Mouse (Mus musculus) spleen, adult 2 months (tissue): ENCODE results near the gene B230104I21Rik. TPM values are rescaled to one million over a fixed set of nuclear protein-coding genes. Genes with fewer than 3 reads are reported as not detected.

Experiments
- DNase-seq, 2 experiments: peaks; one replicate each; pipeline versions ENCODE4 v3.0.0 to v3.0.0-alpha.2; 2012 to 2021; ENCODE audit warnings: low spot score in 2 of 2, low read depth in 1 of 2
- H3K27ac ChIP-seq: fragments of 200-500 bp; 2 replicates; pipeline ENCODE4 v1.5.1; 2012; ENCODE audit warnings: low read length, inconsistent platforms; ENCODE audit not compliant: insufficient read depth
- H3K27me3 ChIP-seq: fragments of 200-500 bp; 2 replicates; pipeline ENCODE4 v1.6.1; 2012; ENCODE audit warnings: mild to moderate bottlenecking, moderate library complexity, low read length, inconsistent platforms; ENCODE audit not compliant: control insufficient read depth, insufficient read depth
- H3K36me3 ChIP-seq: fragments of 200-500 bp; 2 replicates; pipeline ENCODE4 v1.6.1; 2012; ENCODE audit warnings: mild to moderate bottlenecking, low read length, inconsistent platforms; ENCODE audit not compliant: control insufficient read depth, insufficient read depth
- H3K4me1 ChIP-seq: fragments of 200-500 bp; 2 replicates; pipeline ENCODE4 v1.6.1; 2011; ENCODE audit warnings: inconsistent platforms; ENCODE audit not compliant: control insufficient read depth, insufficient read depth, insufficient read length
- H3K4me3 ChIP-seq: fragments of 200-500 bp; 2 replicates; pipeline ENCODE4 v1.5.1; 2011; ENCODE audit warnings: mild to moderate bottlenecking, inconsistent platforms; ENCODE audit not compliant: insufficient read depth, insufficient read length; ENCODE audit errors: extremely low read depth
- CTCF ChIP-seq: fragments of 200-500 bp; IDR thresholded peaks from 2 replicates; pipeline ENCODE4 v1.5.1; 2011; ENCODE audit warnings: mild to moderate bottlenecking, inconsistent platforms; ENCODE audit not compliant: insufficient read depth, insufficient read length, insufficient replicate concordance; ENCODE audit errors: extremely low read depth
- POLR2A ChIP-seq: fragments of 200-500 bp; IDR thresholded peaks from 2 replicates; pipeline ENCODE4 v1.6.1; 2011; ENCODE audit warnings: low read depth, low read length, inconsistent platforms
- WGBS: fragments of 180-500 bp; shearing (Covaris S2); methylation state at CpG from one replicate; pipeline ENCODE4 v1.1.7; 2018; 5-methylcytosine and 5-hydroxymethylcytosine counted together
- polyA plus RNA-seq: library from polyadenylated mRNA; depleted of rRNA; stranded (reverse); fragments of >200 nt; gene quantifications from 2 replicates; pipeline ENCODE4 v1.2.3, GENCODE M21; 2012; rRNA removed

The B230104I21Rik gene
- not detected in 2 replicates for polyA plus RNA-seq

GRCm38 (mm10) chr4:154335761-154336160, at the start of gene B230104I21Rik:
B230104I21Rik (plus strand) TSS chr4:154336127.
- WGBS = 88% methylated on average over 12 of the region's 12 CpGs
- H3K36me3 ChIP-seq = no peaks in the 10 kb centered on the region
- H3K4me1 ChIP-seq = no peaks in the 10 kb centered on the region
- no peak for DNase-seq
- no peak for TF ChIP-seq CTCF
- no peak for TF ChIP-seq POLR2A
- H3K4me3 ChIP-seq = peak within 1 kb of the TSS; percentile 41; the same call in 1 of the 2 replicates
- no peak within 1 kb of the TSS for H3K27ac ChIP-seq
- H3K27me3 ChIP-seq = no peaks in the 10 kb centered on the region

- no peak for TF ChIP-seq CTCF
- TF ChIP-seq POLR2A = no peak
- Histone ChIP-seq H3K4me3 (no peak overlapping the region), H3K4me1 (no peaks in the 10 kb centered on the region), H3K27ac (no peak overlapping the region), H3K36me3 (no peaks in the 10 kb centered on the region), H3K27me3 (no peaks in the 10 kb centered on the region)
- WGBS = 80% methylated on average over 4 of the region's 4 CpGs
- DNase-seq = no peak
Measured at GRCm38 (mm10) chr4:154293735-154294201, 42.2 kb upstream of the B230104I21Rik start.

GRCm38 (mm10) chr4:154294262-154294731, 41.6 kb upstream of the B230104I21Rik start:
- TF ChIP-seq POLR2A (no peak), CTCF (no peak)
- 84% methylated on average over 8 of the region's 8 CpGs for WGBS
- Histone ChIP-seq H3K27me3 (no peaks in the 10 kb centered on the region), H3K4me1 (no peaks in the 10 kb centered on the region), H3K36me3 (no peaks in the 10 kb centered on the region), H3K27ac (no peak overlapping the region), H3K4me3 (no peak overlapping the region)
- no peak for DNase-seq

DNA sequence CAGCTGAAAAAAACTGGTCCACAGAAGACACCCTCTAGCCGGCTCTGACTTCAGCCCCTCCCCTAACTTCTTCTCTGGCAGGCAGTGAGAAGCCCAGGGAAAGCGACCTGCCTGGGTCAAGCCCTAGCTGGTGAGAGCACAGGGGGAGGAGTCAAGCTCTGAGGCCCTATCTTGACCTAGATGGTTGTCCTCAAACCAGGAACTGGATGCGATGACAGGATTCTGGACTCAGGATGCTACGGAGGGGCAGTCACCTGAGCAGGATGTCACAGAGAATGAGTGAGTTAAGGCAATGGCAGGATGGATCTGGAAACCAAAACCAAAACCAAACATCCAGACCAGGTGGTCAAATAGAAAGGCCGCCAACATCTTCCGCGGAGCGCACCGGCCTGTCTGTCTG, 38.2 kb upstream of the B230104I21Rik start:
- TF ChIP-seq CTCF (no peak), POLR2A (no peak)
- DNase-seq = no peak
- peaks cover 3% of the 10 kb centered on the region; the same call in 1 of the 2 replicates for H3K4me1 ChIP-seq
- no peaks in the 10 kb centered on the region for H3K27me3 ChIP-seq
- H3K27ac ChIP-seq = no peak overlapping the region
- no peak overlapping the region for H3K4me3 ChIP-seq
- no peaks in the 10 kb centered on the region for H3K36me3 ChIP-seq
- WGBS = 41% methylated on average over 9 of the region's 9 CpGs

DNA sequence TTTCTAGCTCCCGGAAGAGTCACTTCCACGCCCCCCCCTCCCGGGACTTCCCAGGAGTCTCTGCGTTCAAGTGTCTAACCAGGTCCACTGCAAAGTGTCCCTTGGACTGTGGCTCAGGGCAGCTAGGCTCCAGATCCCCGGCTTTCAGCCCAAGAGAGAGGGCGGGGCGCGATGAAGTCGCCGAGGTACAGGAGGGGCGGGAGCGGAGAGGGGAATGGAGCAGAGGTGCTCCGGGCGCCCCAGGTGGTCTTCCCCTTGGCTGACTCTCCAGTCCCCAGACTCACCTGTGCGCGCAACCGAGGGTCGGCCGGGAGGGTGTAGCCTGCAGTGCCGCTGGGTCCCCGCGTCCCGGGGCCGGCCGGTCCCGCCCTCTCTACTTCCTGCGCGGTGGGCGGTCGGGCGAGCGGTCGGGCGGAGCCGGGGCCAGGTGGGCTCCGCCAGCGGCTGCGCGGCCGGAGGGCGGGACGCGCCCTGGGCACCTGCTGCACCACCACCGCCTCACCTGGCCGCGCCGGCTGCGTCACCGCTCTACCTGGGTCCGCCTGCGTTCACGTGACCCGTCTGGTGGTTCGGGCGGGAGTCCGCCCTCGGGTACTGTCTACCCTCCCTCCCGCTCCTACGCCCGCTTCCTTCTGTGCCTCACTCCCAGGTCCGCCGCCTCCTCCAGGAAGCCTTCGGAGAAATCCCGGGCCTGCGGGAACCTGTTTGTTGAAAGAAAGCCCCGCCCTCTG, 36.2 kb upstream of the B230104I21Rik start:
- no peak for DNase-seq
- Histone ChIP-seq H3K27me3 (no peaks in the 10 kb centered on the region), H3K4me3 (peak overlapping the region; percentile 15; the same call in 1 of the 2 replicates), H3K4me1 (peaks cover 3% of the 10 kb centered on the region; the same call in 1 of the 2 replicates), H3K27ac (no peak overlapping the region), H3K36me3 (no peaks in the 10 kb centered on the region)
- TF ChIP-seq POLR2A (no peak), CTCF (no peak)
- 6% methylated on average over 38 of the region's 66 CpGs for WGBS

- Histone ChIP-seq H3K4me3 (no peak within 1 kb of the TSS), H3K27me3 (no peaks in the 10 kb centered on the region), H3K27ac (no peak within 1 kb of the TSS), H3K36me3 (no peaks in the 10 kb centered on the region), H3K4me1 (peaks cover 3% of the 10 kb centered on the region; the same call in 1 of the 2 replicates)
- TF ChIP-seq CTCF = peak; percentile 62; the same call in 1 of the 2 replicates
- TF ChIP-seq POLR2A = no peak
- no peak for DNase-seq
- WGBS = 18% methylated on average over 7 of the region's 7 CpGs
Measured at GRCm38 (mm10) chr4:154301466-154301881, 34.5 kb upstream of the B230104I21Rik start, which contains the start of gene Arhgef16. Arhgef16 (minus strand) TSS chr4:154301676.

DNA sequence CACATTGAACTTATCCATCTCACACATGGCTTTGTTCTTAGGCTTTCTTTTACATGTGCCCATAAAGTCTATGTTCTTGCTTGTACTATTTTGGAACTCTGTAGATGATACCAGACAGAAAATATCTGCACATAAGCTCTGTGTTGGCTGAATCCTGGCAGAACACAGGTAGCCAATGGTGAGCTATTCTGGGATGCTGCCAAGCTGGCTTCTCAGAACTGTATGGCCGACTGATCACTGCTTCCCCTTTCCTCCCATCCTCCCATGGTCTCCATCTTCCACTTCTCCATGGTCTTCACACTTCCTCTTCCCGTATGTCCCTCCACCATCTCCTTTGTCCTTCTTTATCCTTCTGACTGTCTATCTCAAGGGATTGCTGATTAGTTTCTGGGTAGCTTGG, 26.8 kb upstream of the B230104I21Rik start:
- Histone ChIP-seq H3K4me1 (no peaks in the 10 kb centered on the region), H3K4me3 (no peak overlapping the region), H3K27ac (no peak overlapping the region), H3K27me3 (no peaks in the 10 kb centered on the region), H3K36me3 (no peaks in the 10 kb centered on the region)
- 29% methylated on average over 2 of the region's 2 CpGs for WGBS
- TF ChIP-seq CTCF (no peak), POLR2A (no peak)
- DNase-seq = no peak
